Mouse (Mus musculus) gastrocnemius, postnatal 4 days (tissue): Measurements from ENCODE around the gene Fbxo8. TPM values are rescaled to one million over a fixed set of nuclear protein-coding genes. Genes with fewer than 3 reads are reported as not detected.

ENCODE experiments used
- DNase-seq, 2 experiments: peaks; one replicate each; pipeline ENCODE4 v3.0.0; 2021 to 2022; ENCODE audit warnings: low spot score in 2 of 2, mixed read lengths in 2 of 2
- microRNA-seq: library from miRNA; unstranded; fragments of <30 nt; microRNA quantifications from one replicate; pipeline ENCODE4 v1.2.0, GENCODE M21; 2021
- total RNA-seq, 2 experiments: library from RNA; stranded (reverse); gene quantifications; 2 replicates each; pipeline ENCODE4 v1.2.3; 2021

Gene Fbxo8
- total RNA-seq, 2 experiments from 2014 or later: 20.6 to 22.3 TPM

DNA sequence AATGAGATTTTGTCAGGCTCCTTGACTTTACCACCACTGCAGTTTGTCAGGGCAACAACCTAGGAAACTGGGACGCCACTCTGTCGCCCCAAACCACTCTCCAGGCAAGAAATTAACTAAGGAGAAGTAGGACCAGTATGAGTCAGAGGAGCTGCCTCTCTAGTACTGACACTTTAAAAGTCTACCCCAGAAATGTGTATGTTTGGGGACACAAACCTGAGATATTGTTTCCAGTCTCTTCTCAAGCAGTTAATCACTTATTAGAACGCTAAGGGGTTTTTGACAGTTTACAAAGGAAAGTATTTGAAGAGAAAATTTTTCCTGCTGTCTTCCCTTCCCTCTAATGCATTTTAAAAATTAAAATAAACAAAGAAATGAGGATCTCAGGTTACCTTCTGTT is 55.6 kb downstream of the Fbxo8 start:
- no peak for DNase-seq

DNA sequence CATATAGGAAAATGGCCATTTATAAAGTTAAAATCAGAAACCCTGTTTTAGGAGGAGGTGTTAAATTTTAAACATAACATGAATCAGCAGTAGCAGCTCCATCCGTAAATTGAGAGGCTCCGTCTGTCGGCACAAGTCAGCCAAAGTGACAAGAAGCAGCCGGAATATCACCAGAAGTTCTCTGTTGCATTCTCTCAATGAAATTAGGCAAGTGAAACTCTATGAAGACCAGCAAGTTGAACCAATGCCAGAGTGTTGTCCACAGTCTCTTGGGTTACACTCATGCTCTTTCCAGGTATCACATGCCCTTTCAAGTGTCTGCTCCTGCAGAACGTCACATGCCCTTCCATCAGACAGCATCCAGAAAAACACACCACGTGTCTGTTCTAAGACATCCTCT is 60.8 kb downstream of the Fbxo8 start:
- no peak for DNase-seq

DNA sequence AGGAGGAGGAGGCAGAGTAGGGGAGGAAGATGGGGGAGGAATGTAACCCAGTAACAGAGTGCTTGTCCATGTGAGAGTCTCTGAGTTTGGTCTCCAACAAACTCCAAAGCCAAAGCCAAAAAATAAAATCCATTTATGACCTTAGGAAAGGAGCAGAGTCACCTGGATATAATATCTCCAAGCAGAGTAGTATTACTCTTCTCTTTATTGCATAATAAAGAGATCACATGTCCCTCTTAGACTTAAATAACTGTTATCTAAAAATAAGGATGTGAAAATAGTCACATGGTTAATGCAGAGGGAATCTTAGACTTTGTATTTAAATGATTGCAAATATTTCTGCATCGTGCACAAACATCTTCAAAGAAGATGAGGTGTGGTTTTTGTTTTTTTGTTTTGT is 63.3 kb downstream of the Fbxo8 start:
- no peak for DNase-seq

DNA sequence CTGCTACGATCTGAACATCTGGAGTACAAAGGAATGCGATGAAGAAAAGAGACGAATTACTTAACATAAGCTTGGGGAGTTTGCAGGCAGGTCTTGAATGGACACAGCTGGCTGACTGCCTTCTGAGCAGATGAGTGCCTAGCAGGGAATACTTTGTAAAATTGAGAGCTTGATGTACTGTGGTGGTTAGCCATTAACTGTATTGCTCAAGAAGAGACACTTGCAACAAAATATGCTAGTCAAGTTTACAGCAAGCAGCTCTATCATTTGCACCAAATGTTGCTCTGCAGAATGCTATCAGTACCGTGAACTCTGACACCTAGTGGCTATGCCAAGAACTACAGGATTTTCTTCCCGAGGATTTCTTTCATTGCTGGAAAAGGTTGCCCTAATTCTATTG is 64.1 kb downstream of the Fbxo8 start:
- DNase-seq: peak in 1 of 2 experiments; percentile 44

DNA sequence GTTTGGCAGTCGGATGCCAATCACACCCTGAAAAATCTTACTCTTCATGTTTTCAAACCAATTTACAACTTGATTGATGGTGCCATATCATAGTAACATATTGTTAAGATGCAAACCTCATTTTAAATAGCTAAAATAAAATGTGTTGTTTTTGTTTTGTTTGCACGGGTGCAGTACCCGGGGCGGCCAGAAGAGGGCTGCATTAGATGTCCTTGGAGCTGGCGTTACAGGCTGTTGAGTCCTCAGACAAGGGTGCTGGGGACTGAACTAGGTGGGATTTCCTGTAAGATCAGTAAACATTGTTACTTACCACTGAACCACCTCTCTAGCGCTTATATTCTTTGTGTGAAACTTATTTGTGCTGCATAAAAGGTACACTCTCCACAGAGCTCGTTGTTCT is 65.4 kb downstream of the Fbxo8 start:
- DNase-seq: peak in 1 of 2 experiments; percentile 31

DNA sequence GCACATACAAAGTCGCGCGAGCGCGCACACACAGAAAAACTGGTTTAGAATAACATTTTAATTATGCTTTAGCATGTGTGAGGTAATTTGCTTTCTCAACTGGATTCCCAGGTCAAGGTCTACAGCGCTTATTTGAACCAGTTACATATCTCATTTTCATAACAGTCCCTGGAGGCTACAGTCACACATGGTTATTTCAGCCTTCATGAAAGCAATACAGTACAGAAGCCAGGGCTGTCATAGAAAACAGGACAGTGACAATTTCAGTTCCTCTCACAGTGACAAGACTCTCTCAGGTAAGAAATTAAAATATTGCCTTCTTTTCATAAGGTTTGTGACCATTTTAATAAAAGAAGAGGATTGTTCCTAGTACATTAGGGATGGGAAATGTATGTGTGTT is 66.4 kb downstream of the Fbxo8 start:
- DNase-seq: no peak

DNA sequence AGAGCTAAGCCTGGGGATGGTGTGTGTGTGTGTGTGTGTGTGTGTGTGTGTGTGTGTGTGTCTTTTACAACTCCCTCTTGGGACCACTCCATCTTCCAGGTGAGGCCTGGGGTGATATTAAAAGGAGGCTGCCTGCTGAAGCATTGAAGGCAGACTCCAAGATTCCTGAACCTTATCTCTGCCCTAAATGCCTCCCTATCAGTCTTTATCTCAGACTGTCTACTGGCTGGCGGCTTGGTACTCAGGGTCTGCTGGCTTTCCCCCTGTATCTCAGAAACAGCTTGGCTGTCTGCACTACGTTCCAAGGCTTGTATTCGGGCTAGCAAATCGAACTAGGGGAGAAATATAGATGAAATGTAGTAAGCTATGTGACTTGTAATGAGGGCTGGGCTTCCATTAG is 68.2 kb downstream of the Fbxo8 start:
- no peak for DNase-seq

DNA sequence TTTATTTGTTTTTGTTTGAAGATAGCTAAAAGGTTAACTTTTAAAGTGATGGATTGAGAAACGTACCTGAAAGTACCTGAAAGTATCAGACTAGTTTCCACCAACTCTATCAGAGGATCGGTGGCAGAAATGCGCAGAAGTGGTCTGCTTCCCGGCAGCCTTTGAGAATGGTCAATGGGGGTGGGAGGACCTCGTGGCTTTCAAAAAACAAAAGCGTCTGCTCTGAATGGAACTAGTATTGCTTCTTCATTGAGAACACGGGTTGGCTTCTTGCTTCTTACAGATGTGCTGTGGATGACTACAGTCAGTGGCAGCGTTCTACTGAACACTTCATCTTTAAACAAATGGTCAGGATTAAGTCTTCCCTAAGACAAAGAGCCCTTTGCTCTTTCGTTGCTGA is 68.7 kb downstream of the Fbxo8 start:
- no peak for DNase-seq

DNA sequence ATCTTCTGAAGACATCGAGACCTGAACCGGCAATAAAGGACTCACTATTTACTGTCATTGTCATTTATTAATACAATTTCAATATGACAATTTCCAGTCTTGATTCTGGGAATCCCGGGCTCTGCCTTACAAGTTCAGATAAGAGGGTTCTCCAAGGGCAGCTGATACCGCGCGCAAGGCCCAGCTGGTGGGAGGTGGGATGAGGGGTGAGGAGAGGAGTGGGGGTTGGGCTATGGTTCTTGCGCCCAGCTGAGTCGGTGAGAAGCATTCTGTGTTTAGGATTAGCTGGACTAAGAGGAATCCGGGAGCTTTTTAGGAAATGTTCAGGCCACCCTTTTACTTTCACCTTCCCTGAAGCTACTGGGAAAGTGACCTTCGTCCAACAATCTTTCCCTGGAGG is 69.8 kb downstream of the Fbxo8 start:
- DNase-seq: no peak

DNA sequence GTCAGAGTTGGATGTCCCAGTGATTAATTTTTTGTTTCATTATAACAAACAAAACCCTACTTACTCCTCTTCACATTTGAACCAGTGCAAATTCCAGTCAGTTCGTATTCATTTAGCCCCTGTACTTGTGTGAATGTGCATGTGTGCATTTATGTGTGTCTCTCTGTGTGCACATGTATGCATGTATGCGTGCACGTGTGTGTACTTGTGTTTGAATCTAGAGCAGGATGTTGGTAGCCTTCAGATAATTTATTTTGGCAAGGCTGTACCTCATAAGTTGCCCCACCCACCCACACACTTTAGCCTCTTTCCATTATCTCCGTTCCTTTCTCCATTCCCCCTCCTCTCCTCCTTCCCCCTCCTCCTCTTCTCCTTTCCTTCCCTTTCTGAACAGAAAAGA is 70.2 kb downstream of the Fbxo8 start:
- DNase-seq: no peak

DNA sequence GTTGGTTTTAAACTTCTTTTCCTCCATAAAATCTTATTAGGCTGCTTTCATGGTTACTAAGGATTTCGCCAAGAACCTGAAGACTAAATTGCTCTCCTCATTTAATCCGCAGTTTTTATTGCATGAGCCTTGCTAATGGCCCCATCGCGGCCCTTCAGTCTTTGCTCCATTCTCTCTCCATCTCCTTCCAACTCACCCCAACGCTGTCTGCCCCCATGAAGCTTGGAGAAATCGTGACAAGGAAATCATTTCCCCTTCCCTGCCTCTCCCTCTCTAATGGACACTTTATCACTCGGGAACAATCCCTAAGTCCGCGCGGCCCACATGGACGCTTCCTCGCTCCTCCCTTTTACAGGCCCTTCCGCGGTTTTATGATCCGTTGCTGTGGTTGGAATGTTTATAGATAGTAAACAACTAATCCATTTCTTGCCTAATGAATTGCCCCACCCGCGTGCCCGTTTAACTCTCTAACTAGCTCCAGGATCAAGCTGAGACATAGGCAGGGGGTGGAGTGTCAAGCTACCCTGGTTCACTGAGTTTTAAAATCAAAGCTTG is 71.7 kb downstream of the Fbxo8 start:
- DNase-seq: no peak

DNA sequence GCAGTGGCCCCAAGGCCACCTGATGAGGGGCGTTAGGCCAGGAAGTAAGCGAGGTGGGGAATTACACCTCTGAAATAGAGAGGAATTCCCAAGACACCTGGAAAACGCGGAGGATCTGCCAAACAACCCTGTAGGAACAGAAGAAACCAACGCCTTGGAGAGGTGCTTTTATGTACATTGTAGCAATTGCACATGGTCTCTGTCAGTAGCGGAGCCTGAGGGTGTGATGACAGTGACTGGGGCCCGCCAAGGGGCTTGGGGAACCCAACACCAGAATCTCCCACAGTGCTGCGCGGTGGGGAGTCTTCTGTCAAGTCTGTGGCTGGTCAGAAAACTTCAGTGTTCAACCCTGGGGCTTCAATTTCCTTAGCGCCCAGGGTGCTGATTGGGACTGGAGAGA is 72.5 kb downstream of the Fbxo8 start:
- DNase-seq: no peak

DNA sequence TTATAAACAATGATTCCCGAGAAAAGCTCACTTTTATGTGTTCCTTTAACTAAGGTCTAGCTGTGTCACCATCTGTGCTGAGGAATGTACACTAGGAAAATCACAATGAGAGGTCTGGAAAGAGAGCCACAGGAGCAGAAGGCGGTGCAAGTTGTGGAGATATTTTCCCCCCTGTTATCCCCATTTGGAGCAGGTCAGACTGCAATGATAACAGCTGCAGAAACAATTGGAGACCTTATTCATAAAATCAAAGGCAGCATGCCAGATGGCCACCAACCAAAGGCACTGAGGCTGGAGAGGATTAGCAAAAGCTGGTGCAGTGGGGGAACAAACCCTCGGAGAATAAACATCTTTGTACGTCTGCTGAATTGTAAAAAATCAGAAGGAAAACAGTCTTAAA is 78.3 kb downstream of the Fbxo8 start:
- DNase-seq: peak in 1 of 2 experiments; percentile 72

DNA sequence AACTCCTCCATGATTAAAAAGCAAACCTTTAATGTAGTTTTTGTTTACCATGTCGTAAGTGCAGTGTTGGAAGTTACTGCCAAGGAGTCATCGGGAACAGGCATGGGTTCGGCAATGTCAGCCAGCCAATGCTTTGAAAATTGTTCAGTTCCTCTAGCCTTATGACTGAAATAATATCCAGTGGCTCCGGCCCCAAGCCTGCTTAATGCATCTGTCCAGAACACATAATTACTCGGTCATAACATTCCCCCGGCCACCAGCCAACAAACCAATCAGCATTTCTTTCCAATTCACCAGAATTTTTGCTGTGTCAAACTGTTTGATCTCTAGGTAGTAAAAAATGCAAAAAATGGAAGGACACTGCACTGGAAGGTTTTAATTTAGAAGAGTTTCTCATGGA is 88.4 kb downstream of the Fbxo8 start:
- DNase-seq: peak in 1 of 2 experiments; percentile 46

Small RNA genes within 50 kb of the gene (microRNA-seq; reads per million reads assigned to microRNA genes)
- gene Gm25992: not detected

Other genes with a start within 250 kb of the Fbxo8 start
- gene Cep44, start within 50 bp of the Fbxo8 start, total RNA-seq: 10 to 100 TPM; 17.7 to 20.0 TPM